Mouse (Mus musculus): ENCODE data around the gene Trim80. TPM values are rescaled to one million over a fixed set of nuclear protein-coding genes. Genes with fewer than 3 reads are reported as not detected.
"Not testable (repeated sequence)": the region's sequence is repeated elsewhere in the genome, so short reads cannot be mapped to it uniquely, and the experiment has no call there.

Trim80 gene
- total RNA-seq, 2 experiments from 2014 or later: not detected

- no peak for DNase-seq (ENCODE audit: low spot score in 2 of 2)
Observed at GRCm38 (mm10) chr11:115461846-115462242, 21.5 kb downstream of the Trim80 start.

- no peak for DNase-seq (ENCODE audit: low spot score in 2 of 2)
Observed at GRCm38 (mm10) chr11:115462243-115462891, 22.0 kb downstream of the Trim80 start, which contains the start of gene Slc16a5. Slc16a5 (plus strand) TSS chr11:115462474.

GRCm38 (mm10) chr11:115463397-115463796, 23.1 kb downstream of the Trim80 start:
- DNase-seq (ENCODE audit: low spot score in 2 of 2): no peak

- no peak for DNase-seq (ENCODE audit: low spot score in 2 of 2)
Observed at GRCm38 (mm10) chr11:115464851-115465250, 24.5 kb downstream of the Trim80 start.

- no peak for DNase-seq (ENCODE audit: low spot score in 2 of 2)
Observed at GRCm38 (mm10) chr11:115467217-115467618, 26.9 kb downstream of the Trim80 start.

- DNase-seq (ENCODE audit: low spot score in 2 of 2): no peak
Observed at GRCm38 (mm10) chr11:115472183-115472582, 31.8 kb downstream of the Trim80 start.

- DNase-seq (ENCODE audit: low spot score in 2 of 2): peak; percentile 96 to 98
Observed at GRCm38 (mm10) chr11:115473626-115474275, 33.4 kb downstream of the Trim80 start.

GRCm38 (mm10) chr11:115475025-115475757, 34.8 kb downstream of the Trim80 start, which contains the start of gene Armc7:
Armc7 (plus strand) TSS chr11:115475667.
- DNase-seq (ENCODE audit: low spot score in 2 of 2): peak; percentile 95

GRCm38 (mm10) chr11:115475758-115476237, 35.5 kb downstream of the Trim80 start:
- DNase-seq (ENCODE audit: low spot score in 2 of 2): no peak

- not testable (repeated sequence) for DNase-seq (ENCODE audit: low spot score in 2 of 2)
Observed at GRCm38 (mm10) chr11:115476630-115477029, 36.3 kb downstream of the Trim80 start.

- DNase-seq (ENCODE audit: low spot score in 2 of 2): not testable (repeated sequence)
Observed at GRCm38 (mm10) chr11:115477388-115477787, 37.0 kb downstream of the Trim80 start.

- DNase-seq (ENCODE audit: low spot score in 2 of 2): no peak
Observed at GRCm38 (mm10) chr11:115478296-115478938, 38.1 kb downstream of the Trim80 start.

- DNase-seq (ENCODE audit: low spot score in 2 of 2): peak; percentile 54 to 68
Observed at GRCm38 (mm10) chr11:115481553-115482259, 41.4 kb downstream of the Trim80 start.

GRCm38 (mm10) chr11:115483278-115483677, 42.9 kb downstream of the Trim80 start:
- no peak for DNase-seq (ENCODE audit: low spot score in 2 of 2)

- DNase-seq (ENCODE audit: low spot score in 2 of 2): peak; percentile 79 to 81
Observed at GRCm38 (mm10) chr11:115483726-115484125, 43.4 kb downstream of the Trim80 start.

- no peak for DNase-seq (ENCODE audit: low spot score in 2 of 2)
Observed at GRCm38 (mm10) chr11:115485155-115485554, 44.8 kb downstream of the Trim80 start.

GRCm38 (mm10) chr11:115488551-115489104, 48.3 kb downstream of the Trim80 start:
- no peak for DNase-seq (ENCODE audit: low spot score in 2 of 2)

- no peak for DNase-seq (ENCODE audit: low spot score in 2 of 2)
Observed at GRCm38 (mm10) chr11:115490441-115491355, 50.4 kb downstream of the Trim80 start.
